Mouse (Mus musculus) neural tube, embryonic 12.5 days (tissue): ENCODE data around the gene Shisa6. TPM values are rescaled to one million over a fixed set of nuclear protein-coding genes. Genes with fewer than 3 reads are reported as not detected.
A peak's percentile ranks its signal among the peaks of the same experiment; 100 is the strongest.

Experiments used
- ATAC-seq: fragments of 200-750 bp; cut with Nextera tagmentation; 2 replicates; pipeline ENCODE4 v1.8.0; 2017; ENCODE audit warnings: low read depth, mild to moderate bottlenecking, moderate TSS enrichment, moderate library complexity; ENCODE audit not compliant: low FRiP score
- H3K27ac ChIP-seq: fragments of 300-500 bp; sonication (generic); 2 replicates; pipeline ENCODE4 v1.5.1; 2016
- H3K27me3 ChIP-seq: fragments of 300-500 bp; sonication (generic); replicated peaks from 2 replicates; pipeline ENCODE4 v1.6.1; 2016; ENCODE audit warnings: mild to moderate bottlenecking
- H3K36me3 ChIP-seq: fragments of 300-500 bp; sonication (generic); 2 replicates; pipeline ENCODE4 v1.6.1; 2016; ENCODE audit warnings: mild to moderate bottlenecking
- H3K4me1 ChIP-seq: fragments of 300-500 bp; sonication (generic); 2 replicates; pipeline ENCODE4 v1.6.1; 2016
- H3K4me2 ChIP-seq: fragments of 300-500 bp; sonication (generic); replicated peaks from 2 replicates; pipeline ENCODE4 v1.6.1; 2016; ENCODE audit warnings: mild to moderate bottlenecking
- H3K4me3 ChIP-seq: fragments of 300-500 bp; sonication (generic); 2 replicates; pipeline ENCODE4 v1.5.1; 2016
- H3K9ac ChIP-seq: fragments of 300-500 bp; sonication (generic); 2 replicates; pipeline ENCODE4 v1.6.1; 2016; ENCODE audit warnings: mild to moderate bottlenecking
- H3K9me3 ChIP-seq: fragments of 300-500 bp; sonication (generic); 2 replicates; pipeline ENCODE4 v1.6.1; 2016; ENCODE audit warnings: mild to moderate bottlenecking
- WGBS: fragments of 180-500 bp; shearing (Covaris S2); methylation state at CpG from one replicate; pipeline ENCODE4 v1.1.7; 2016; 5-methylcytosine and 5-hydroxymethylcytosine counted together
- polyA plus RNA-seq: library from polyadenylated mRNA; unstranded; fragments of >200 nt; fragmentation: Nextera tagmentation; extraction: Ambion mirVana; gene quantifications from 2 replicates; pipeline ENCODE4 v1.2.1, GENCODE M21; 2016

The Shisa6 gene
- 1.4 and 3.3 TPM in 2 replicates for polyA plus RNA-seq

- peak within 1 kb of the TSS; percentile 70 for H3K4me3 ChIP-seq
- no peak within 1 kb of the TSS for H3K27ac ChIP-seq
- H3K9ac ChIP-seq: peak within 1 kb of the TSS; percentile 69
- H3K4me2 ChIP-seq: peak within 1 kb of the TSS; percentile 95
- H3K9me3 ChIP-seq: no peaks in the 10 kb centered on the region
- peak; percentile 81 for ATAC-seq
- 1% methylated on average over 77 of the region's 89 CpGs for WGBS
- H3K27me3 ChIP-seq: peaks cover 48% of the 10 kb centered on the region
- peaks cover 13% of the 10 kb centered on the region; the same call in 1 of the 2 replicates for H3K4me1 ChIP-seq
- H3K36me3 ChIP-seq: no peaks in the 10 kb centered on the region
These were observed at the start of gene Shisa6 for GRCm38 (mm10) chr11:66525371-66526045. TSS of gene Shisa6 (minus strand) at chr11:66525964.

- ATAC-seq: no peak
- Histone ChIP-seq H3K27ac (no peak overlapping the region), H3K36me3 (no peaks in the 10 kb centered on the region), H3K27me3 (no peaks in the 10 kb centered on the region), H3K9me3 (no peaks in the 10 kb centered on the region), H3K9ac (no peak overlapping the region), H3K4me2 (no peak overlapping the region), H3K4me1 (no peaks in the 10 kb centered on the region), H3K4me3 (no peak overlapping the region)
- 10% methylated on average over 2 of the region's 2 CpGs for WGBS
These were observed 48.1 kb upstream of the Shisa6 start for GRCm38 (mm10) chr11:66573888-66574287.

DNA sequence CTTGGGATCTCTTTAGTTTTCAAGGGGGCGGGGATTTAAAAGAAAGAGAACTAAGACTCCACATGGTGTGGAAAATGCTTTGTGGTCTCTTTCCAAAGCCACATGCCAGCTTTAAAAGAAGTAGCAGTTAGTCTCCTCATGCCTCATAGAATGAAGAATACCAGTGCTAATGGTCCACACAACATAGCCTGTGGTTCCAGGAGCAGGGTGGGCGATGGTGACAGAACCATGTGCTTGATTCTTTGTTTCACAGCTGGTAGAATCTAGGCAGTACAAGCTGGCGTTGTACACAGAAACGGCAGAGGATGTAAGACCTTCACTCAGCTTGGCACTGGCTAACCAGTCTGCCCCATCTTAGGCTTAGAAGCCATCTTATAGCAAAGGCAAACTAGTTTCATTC, 43.3 kb upstream of the Shisa6 start:
- Histone ChIP-seq H3K4me2 (no peak overlapping the region), H3K9me3 (no peaks in the 10 kb centered on the region), H3K36me3 (no peaks in the 10 kb centered on the region), H3K27ac (no peak overlapping the region), H3K4me3 (no peak overlapping the region), H3K27me3 (peaks cover 17% of the 10 kb centered on the region), H3K4me1 (no peaks in the 10 kb centered on the region), H3K9ac (no peak overlapping the region)
- WGBS: 46% methylated on average over 4 of the region's 4 CpGs
- ATAC-seq: no peak

DNA sequence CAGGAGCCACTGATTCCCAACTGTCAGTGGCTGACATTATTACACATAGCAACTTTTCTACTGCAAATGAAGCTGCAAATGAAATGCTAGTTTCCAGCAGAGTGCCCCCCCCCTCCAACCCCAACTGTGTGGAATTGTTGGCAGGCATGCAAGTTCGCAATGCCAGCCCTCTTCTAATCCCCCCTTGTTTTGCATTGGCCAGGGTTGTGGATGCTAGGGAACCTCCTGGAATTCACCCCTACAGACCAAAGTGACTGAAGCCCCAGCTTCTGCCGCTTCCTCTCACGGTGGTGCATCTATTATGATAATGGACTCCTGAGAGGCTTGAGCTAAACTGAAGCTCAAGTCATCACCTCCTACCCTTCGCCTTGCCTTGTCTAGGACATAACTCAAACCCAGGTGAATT, 42.6 kb upstream of the Shisa6 start:
- Histone ChIP-seq H3K9ac (no peak overlapping the region), H3K4me2 (no peak overlapping the region), H3K9me3 (no peaks in the 10 kb centered on the region), H3K4me1 (no peaks in the 10 kb centered on the region), H3K27ac (no peak overlapping the region), H3K36me3 (no peaks in the 10 kb centered on the region), H3K27me3 (peaks cover 17% of the 10 kb centered on the region), H3K4me3 (no peak overlapping the region)
- ATAC-seq: no peak
- WGBS: 10% methylated on average over 4 of the region's 4 CpGs

GRCm38 (mm10) chr11:66567382-66567781, 41.6 kb upstream of the Shisa6 start:
- peaks cover 17% of the 10 kb centered on the region for H3K27me3 ChIP-seq
- H3K9me3 ChIP-seq: no peaks in the 10 kb centered on the region
- WGBS: 5% methylated on average over 10 of the region's 10 CpGs
- ATAC-seq: no peak
- H3K27ac ChIP-seq: no peak overlapping the region
- no peaks in the 10 kb centered on the region for H3K36me3 ChIP-seq
- H3K4me1 ChIP-seq: no peaks in the 10 kb centered on the region
- peak overlapping the region; percentile 25 for H3K4me2 ChIP-seq
- no peak overlapping the region for H3K4me3 ChIP-seq
- H3K9ac ChIP-seq: no peak overlapping the region

DNA sequence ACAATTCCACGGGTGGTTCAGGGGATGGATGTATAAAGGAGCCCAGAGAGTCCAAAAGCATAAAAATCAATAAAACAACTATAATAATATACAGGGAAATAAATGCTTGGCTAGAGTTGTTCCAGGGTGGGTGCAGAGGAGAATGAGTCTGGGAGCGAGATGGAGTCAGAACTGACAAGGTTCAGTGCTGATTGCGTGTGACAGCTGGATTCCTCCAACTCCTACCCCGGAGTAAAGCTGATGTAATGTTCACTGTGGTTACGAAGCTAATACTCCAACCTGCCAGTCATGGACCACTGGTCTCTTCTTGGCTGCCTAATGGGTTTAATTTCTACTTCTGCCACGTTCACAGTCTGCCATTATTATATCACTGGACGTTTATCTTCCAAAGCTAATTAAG, 36.5 kb upstream of the Shisa6 start:
- H3K36me3 ChIP-seq: no peaks in the 10 kb centered on the region
- WGBS: 74% methylated on average over 7 of the region's 7 CpGs
- no peak for ATAC-seq
- no peak overlapping the region for H3K4me3 ChIP-seq
- no peak overlapping the region for H3K4me2 ChIP-seq
- peaks cover 5% of the 10 kb centered on the region for H3K27me3 ChIP-seq
- no peaks in the 10 kb centered on the region for H3K4me1 ChIP-seq
- no peak overlapping the region for H3K27ac ChIP-seq
- H3K9ac ChIP-seq: no peak overlapping the region
- H3K9me3 ChIP-seq: no peaks in the 10 kb centered on the region

- Histone ChIP-seq H3K4me2 (no peak overlapping the region), H3K27me3 (no peaks in the 10 kb centered on the region), H3K27ac (no peak overlapping the region), H3K4me3 (no peak overlapping the region), H3K9me3 (no peaks in the 10 kb centered on the region), H3K9ac (no peak overlapping the region), H3K4me1 (no peaks in the 10 kb centered on the region), H3K36me3 (no peaks in the 10 kb centered on the region)
- WGBS: 78% methylated on average over 1 of the region's 1 CpGs
- ATAC-seq: no peak
These were observed 12.1 kb upstream of the Shisa6 start for GRCm38 (mm10) chr11:66537820-66538219.

DNA sequence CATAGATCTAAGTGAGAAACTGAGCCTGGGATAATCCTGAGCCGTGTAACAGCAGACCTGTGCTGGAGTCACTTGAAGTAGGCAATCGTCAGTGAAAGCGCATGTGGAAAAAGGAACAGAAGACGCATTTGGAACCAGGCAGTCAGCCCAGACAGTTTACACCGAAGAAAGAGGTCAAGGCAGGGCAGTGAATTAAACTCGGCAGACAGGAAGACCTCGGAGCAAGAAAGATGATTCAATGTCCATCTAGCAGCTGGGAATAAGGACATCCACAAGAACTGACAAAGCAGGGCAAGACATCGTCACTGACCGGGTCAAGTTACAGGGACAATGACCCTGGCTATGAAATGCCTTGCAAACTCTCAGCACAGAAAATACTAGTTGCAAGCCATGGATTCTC, 10.1 kb upstream of the Shisa6 start:
- no peaks in the 10 kb centered on the region for H3K27me3 ChIP-seq
- no peak overlapping the region for H3K4me3 ChIP-seq
- no peak overlapping the region for H3K27ac ChIP-seq
- no peaks in the 10 kb centered on the region for H3K4me1 ChIP-seq
- H3K36me3 ChIP-seq: no peaks in the 10 kb centered on the region
- no peak overlapping the region for H3K9ac ChIP-seq
- H3K4me2 ChIP-seq: no peak overlapping the region
- ATAC-seq: no peak
- whole genome bisulfite sequencing: 83% methylated on average over 9 of the region's 9 CpGs
- H3K9me3 ChIP-seq: no peaks in the 10 kb centered on the region

- Histone ChIP-seq H3K4me1 (no peaks in the 10 kb centered on the region), H3K9ac (no peak overlapping the region), H3K27me3 (no peaks in the 10 kb centered on the region), H3K9me3 (no peaks in the 10 kb centered on the region), H3K4me3 (no peak overlapping the region), H3K27ac (no peak overlapping the region), H3K4me2 (no peak overlapping the region), H3K36me3 (no peaks in the 10 kb centered on the region)
- 81% methylated on average over 4 of the region's 4 CpGs for WGBS
- no peak for ATAC-seq
These were observed 9.4 kb upstream of the Shisa6 start for GRCm38 (mm10) chr11:66535156-66535555.

GRCm38 (mm10) chr11:66534291-66534690, 8.5 kb upstream of the Shisa6 start:
- 80% methylated on average over 4 of the region's 4 CpGs for WGBS
- H3K4me1 ChIP-seq: no peaks in the 10 kb centered on the region

GRCm38 (mm10) chr11:66528146-66528545, 2.4 kb upstream of the Shisa6 start:
- Histone ChIP-seq H3K9me3 (no peaks in the 10 kb centered on the region), H3K4me2 (peak overlapping the region; percentile 32), H3K36me3 (no peaks in the 10 kb centered on the region), H3K9ac (no peak overlapping the region), H3K4me1 (peaks cover 13% of the 10 kb centered on the region; the same call in 1 of the 2 replicates), H3K27ac (no peak overlapping the region), H3K27me3 (peaks cover 48% of the 10 kb centered on the region), H3K4me3 (no peak overlapping the region)
- no peak for ATAC-seq

More at GRCm38 (mm10) chr11:66534291-66534690, 8.5 kb upstream of the Shisa6 start:
- no peak overlapping the region for H3K9ac ChIP-seq
- no peaks in the 10 kb centered on the region for H3K36me3 ChIP-seq
- no peak overlapping the region for H3K4me2 ChIP-seq
- no peaks in the 10 kb centered on the region for H3K9me3 ChIP-seq
- no peak for ATAC-seq
- no peak overlapping the region for H3K4me3 ChIP-seq
- no peaks in the 10 kb centered on the region for H3K27me3 ChIP-seq
- H3K27ac ChIP-seq: no peak overlapping the region

GRCm38 (mm10) chr11:66527343-66527742, 1.6 kb upstream of the Shisa6 start:
- WGBS: 0% methylated on average over 5 of the region's 5 CpGs
- Histone ChIP-seq H3K36me3 (no peaks in the 10 kb centered on the region), H3K9me3 (no peaks in the 10 kb centered on the region), H3K27me3 (peaks cover 48% of the 10 kb centered on the region), H3K9ac (no peak overlapping the region), H3K27ac (no peak overlapping the region), H3K4me2 (peak overlapping the region; percentile 32), H3K4me3 (no peak overlapping the region), H3K4me1 (peaks cover 13% of the 10 kb centered on the region; the same call in 1 of the 2 replicates)
- no peak for ATAC-seq

GRCm38 (mm10) chr11:66526981-66527320, 1.2 kb upstream of the Shisa6 start:
- ATAC-seq: 0 out of 2 replicates have a peak, but pooled peaks have one; percentile 22
- Histone ChIP-seq H3K4me3 (peak overlapping the region; percentile 70), H3K27ac (no peak overlapping the region), H3K9me3 (no peaks in the 10 kb centered on the region), H3K9ac (no peak overlapping the region), H3K36me3 (no peaks in the 10 kb centered on the region), H3K4me2 (peak overlapping the region; percentile 95), H3K4me1 (peaks cover 13% of the 10 kb centered on the region; the same call in 1 of the 2 replicates), H3K27me3 (peaks cover 48% of the 10 kb centered on the region)
- WGBS: 4% methylated on average over 5 of the region's 5 CpGs
